Mouse (Mus musculus): ENCODE results near the gene Strn4.

Strn4 gene

DNA sequence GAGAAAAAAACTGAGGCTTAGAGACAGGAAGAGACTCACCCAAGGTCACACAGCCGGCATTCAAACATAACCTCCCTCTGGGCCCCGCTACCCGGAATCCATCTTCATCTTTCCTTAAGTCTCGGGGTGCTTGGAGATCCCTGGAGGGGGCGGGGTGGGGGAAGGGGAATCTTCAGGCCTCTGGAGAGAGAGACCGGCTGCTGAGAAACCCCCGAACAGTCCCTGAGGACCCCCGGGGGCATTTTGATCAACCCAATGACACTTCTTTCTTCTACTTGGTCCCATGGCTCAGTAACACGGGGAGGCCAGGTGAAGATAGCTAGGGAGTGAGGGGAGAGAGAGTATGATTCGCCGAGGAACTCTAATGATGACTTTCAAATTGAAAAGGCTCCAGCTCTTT lies 60.3 kb downstream of the Strn4 start:
- DNase-seq (ENCODE audit: low read depth, low spot score), result no peak

GRCm38 (mm10) chr7:16876608-16877007 lies 60.9 kb downstream of the Strn4 start:
- DNase-seq (ENCODE audit: low read depth, low spot score), result no peak

DNA sequence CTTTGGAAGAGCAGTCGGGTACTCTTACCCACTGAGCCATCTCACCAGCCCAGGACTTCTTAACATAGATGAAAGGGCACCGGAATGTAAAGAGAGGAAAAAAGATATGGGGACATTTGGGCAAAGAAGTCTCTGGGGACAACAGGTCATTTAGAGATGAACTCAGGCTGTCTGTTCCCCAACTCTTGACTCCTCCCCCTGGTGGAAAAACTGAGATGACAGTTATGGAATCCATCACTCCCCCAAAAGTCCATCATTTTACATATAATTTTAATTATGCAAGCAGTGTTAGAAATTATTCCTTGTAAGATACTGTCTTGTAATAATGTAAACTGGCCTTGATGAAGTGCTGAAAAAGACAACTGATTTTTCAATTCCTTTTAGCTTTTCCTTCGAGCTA lies 62.0 kb downstream of the Strn4 start:
- no peak for DNase-seq (ENCODE audit: low read depth, low spot score)

GRCm38 (mm10) chr7:16879796-16880547 lies 64.3 kb downstream of the Strn4 start:
- DNase-seq (ENCODE audit: low read depth, low spot score), result no peak

DNA sequence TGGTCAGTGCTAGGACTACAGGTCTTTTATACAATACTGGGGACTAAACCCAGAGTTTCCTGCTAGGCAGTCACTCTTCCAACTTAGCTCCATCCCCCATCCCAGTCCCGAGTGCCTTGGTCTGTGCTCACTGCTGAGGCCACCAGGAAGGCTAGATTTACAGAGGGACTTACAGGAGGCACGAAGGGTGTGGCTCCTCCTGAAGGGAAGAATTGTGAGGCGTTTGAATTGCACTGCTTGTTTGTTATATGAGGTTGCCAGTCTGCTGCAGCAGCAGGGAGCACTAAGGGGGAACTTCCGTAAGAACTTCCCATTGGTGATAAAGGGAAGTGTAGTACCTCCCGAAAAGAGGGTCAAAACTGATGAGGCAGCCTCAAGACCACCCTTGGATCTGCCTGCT lies 64.9 kb downstream of the Strn4 start:
- DNase-seq (ENCODE audit: low read depth, low spot score), result no peak

DNA sequence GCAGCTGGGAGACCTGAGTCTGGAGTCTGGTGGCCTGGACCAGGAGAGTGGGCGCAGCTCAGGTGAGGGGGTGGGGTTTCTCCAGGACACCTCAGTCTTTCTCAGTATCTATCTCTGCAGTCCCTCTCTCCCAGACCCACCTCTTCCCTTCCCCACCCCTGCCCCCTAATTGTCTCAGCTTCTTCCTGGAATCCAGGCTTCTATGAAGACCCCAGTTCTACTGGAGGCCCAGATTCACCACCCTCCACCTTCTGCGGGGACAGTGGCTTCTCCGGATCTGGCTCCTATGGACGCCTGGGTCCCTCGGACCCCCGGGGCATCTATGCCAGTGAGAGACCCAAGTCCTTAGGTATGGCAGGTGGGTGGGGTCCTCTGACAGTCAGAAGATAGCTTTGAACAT lies 67.5 kb downstream of the Strn4 start:
- no peak for DNase-seq (ENCODE audit: low read depth, low spot score)

DNA sequence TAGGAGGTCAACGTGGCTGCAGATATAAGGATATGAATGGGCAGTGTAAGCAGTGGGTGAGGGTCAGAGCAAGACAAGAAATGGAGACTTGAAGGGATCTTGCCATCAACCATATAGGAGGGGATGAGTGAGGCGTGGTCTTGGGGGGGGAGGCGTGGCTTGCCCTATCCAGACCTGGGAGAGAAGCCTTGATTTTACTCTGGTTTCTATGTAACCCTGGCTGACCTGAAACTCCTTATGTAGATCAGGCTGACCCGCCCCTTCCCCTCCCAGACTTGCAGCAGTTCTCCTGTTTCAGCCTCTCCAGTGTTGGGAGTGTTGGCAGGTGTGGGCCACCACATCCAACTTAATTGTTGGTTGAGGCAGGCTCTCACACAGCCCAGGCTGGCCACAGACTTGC lies 68.6 kb downstream of the Strn4 start:
- no peak for DNase-seq (ENCODE audit: low read depth, low spot score)

GRCm38 (mm10) chr7:16885271-16885776 lies 69.6 kb downstream of the Strn4 start:
- no peak for DNase-seq (ENCODE audit: low read depth, low spot score)

GRCm38 (mm10) chr7:16885905-16886304 lies 70.2 kb downstream of the Strn4 start:
- no peak for DNase-seq (ENCODE audit: low read depth, low spot score)
